Mouse (Mus musculus): ENCODE data around the gene Ltb4r2.

The Ltb4r2 gene

GRCm38 (mm10) chr14:55782361-55782960 lies 21.2 kb downstream of the Ltb4r2 start:
- no peaks in the 10 kb centered on the region for H3K36me3 ChIP-seq (ENCODE audit: control insufficient read depth, insufficient read depth, low read length, poor library complexity, severe bottlenecking)
- no peaks in the 10 kb centered on the region for H3K27me3 ChIP-seq (ENCODE audit: control insufficient read depth, insufficient read depth, low read length, poor library complexity, severe bottlenecking)
- DNase-seq (ENCODE audit: low read depth, low spot score), result no peak

- DNase-seq (ENCODE audit: low read depth, low spot score), result no peak
- H3K27me3 ChIP-seq (ENCODE audit: control insufficient read depth, insufficient read depth, low read length, poor library complexity, severe bottlenecking), result no peaks in the 10 kb centered on the region
- no peaks in the 10 kb centered on the region for H3K36me3 ChIP-seq (ENCODE audit: control insufficient read depth, insufficient read depth, low read length, poor library complexity, severe bottlenecking)
These were observed 22.1 kb downstream of the Ltb4r2 start for GRCm38 (mm10) chr14:55783171-55783957.

GRCm38 (mm10) chr14:55783958-55784235 lies 22.7 kb downstream of the Ltb4r2 start, which contains the start of gene Adcy4:
TSS of gene Adcy4 (minus strand) at chr14:55784095.
- no peak for DNase-seq (ENCODE audit: low read depth, low spot score)
- Histone ChIP-seq H3K36me3 (ENCODE audit: control insufficient read depth, insufficient read depth, low read length, poor library complexity, severe bottlenecking) (no peaks in the 10 kb centered on the region), H3K27me3 (ENCODE audit: control insufficient read depth, insufficient read depth, low read length, poor library complexity, severe bottlenecking) (no peaks in the 10 kb centered on the region)

- no peaks in the 10 kb centered on the region for H3K27me3 ChIP-seq (ENCODE audit: control insufficient read depth, insufficient read depth, low read length, poor library complexity, severe bottlenecking)
- no peak for DNase-seq (ENCODE audit: low read depth, low spot score)
- no peaks in the 10 kb centered on the region for H3K36me3 ChIP-seq (ENCODE audit: control insufficient read depth, insufficient read depth, low read length, poor library complexity, severe bottlenecking)
These were observed 24.0 kb downstream of the Ltb4r2 start for GRCm38 (mm10) chr14:55785195-55785594.

GRCm38 (mm10) chr14:55787731-55788130 lies 26.5 kb downstream of the Ltb4r2 start:
- no peaks in the 10 kb centered on the region for H3K27me3 ChIP-seq (ENCODE audit: control insufficient read depth, insufficient read depth, low read length, poor library complexity, severe bottlenecking)
- no peak for DNase-seq (ENCODE audit: low read depth, low spot score)

GRCm38 (mm10) chr14:55788256-55789050 lies 27.2 kb downstream of the Ltb4r2 start, which contains the start of gene Ripk3:
TSS of gene Ripk3 (minus strand) at chr14:55788865.
- H3K27me3 ChIP-seq (ENCODE audit: control insufficient read depth, insufficient read depth, low read length, poor library complexity, severe bottlenecking), result no peaks in the 10 kb centered on the region
- DNase-seq (ENCODE audit: low read depth, low spot score), result peak; percentile 78
- no peaks in the 10 kb centered on the region for H3K36me3 ChIP-seq (ENCODE audit: control insufficient read depth, insufficient read depth, low read length, poor library complexity, severe bottlenecking)

More at GRCm38 (mm10) chr14:55787731-55788130, 26.5 kb downstream of the Ltb4r2 start:
- H3K36me3 ChIP-seq (ENCODE audit: control insufficient read depth, insufficient read depth, low read length, poor library complexity, severe bottlenecking), result no peaks in the 10 kb centered on the region

- DNase-seq (ENCODE audit: low read depth, low spot score), result no peak
- Histone ChIP-seq H3K27me3 (ENCODE audit: control insufficient read depth, insufficient read depth, low read length, poor library complexity, severe bottlenecking) (no peaks in the 10 kb centered on the region), H3K36me3 (ENCODE audit: control insufficient read depth, insufficient read depth, low read length, poor library complexity, severe bottlenecking) (no peaks in the 10 kb centered on the region)
These were observed 32.2 kb downstream of the Ltb4r2 start for GRCm38 (mm10) chr14:55793461-55793860.

- no peaks in the 10 kb centered on the region for H3K36me3 ChIP-seq (ENCODE audit: control insufficient read depth, insufficient read depth, low read length, poor library complexity, severe bottlenecking)
- no peak for DNase-seq (ENCODE audit: low read depth, low spot score)
- H3K27me3 ChIP-seq (ENCODE audit: control insufficient read depth, insufficient read depth, low read length, poor library complexity, severe bottlenecking), result no peaks in the 10 kb centered on the region
These were observed 32.7 kb downstream of the Ltb4r2 start for GRCm38 (mm10) chr14:55793946-55794345.

GRCm38 (mm10) chr14:55795380-55796163 lies 34.3 kb downstream of the Ltb4r2 start:
- Histone ChIP-seq H3K36me3 (ENCODE audit: control insufficient read depth, insufficient read depth, low read length, poor library complexity, severe bottlenecking) (no peaks in the 10 kb centered on the region), H3K27me3 (ENCODE audit: control insufficient read depth, insufficient read depth, low read length, poor library complexity, severe bottlenecking) (no peaks in the 10 kb centered on the region)
- DNase-seq (ENCODE audit: low read depth, low spot score), result no peak

Measured in splenic B cell, adult 2 months (primary cell).